Comparison of ENCODE assay signal across 8 mouse cellular contexts in the genomic region with DNA sequence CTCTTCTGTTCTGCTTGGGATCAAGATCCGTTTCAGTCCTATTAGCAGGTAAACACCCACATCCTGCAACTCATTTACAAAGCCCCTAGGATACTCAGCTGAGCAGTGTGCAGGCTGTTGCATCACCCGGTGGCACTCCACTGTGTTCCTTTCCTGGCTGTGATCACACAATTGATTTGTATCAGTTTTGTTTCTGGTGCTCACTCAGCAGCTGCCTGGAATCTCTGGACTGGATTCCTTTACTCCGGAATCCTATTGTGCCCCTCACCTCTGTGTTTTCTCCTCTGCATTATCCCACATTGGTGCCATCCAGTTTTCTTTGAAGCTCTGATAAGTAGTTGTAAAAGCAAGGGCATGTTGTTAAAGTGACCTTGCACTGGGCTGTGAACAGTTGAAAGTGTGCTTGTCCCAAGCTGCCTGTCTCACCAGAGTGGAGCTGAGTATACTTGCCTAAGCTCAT.
DNase-seq lines count a peak whose midpoint lies in the region; ATAC-seq lines count a peak whose summit lies in the region.

No protein-coding gene starts in this region.

- no peak overlapping the region for H3K27ac ChIP-seq in forebrain, embryonic 13.5 days
- H3K27ac ChIP-seq in liver, embryonic 11.5 days (ENCODE audit: low read depth, low read length) = peak overlapping the region; percentile 48; the same call in 1 of the 2 replicates

- peak overlapping the region; percentile 41 for H3K4me2 ChIP-seq in forebrain, embryonic 13.5 days
- peak overlapping the region; percentile 27 for H3K4me2 ChIP-seq in liver, embryonic 11.5 days

- 2% methylated on average over 3 of the region's 3 CpGs for WGBS in forebrain, embryonic 13.5 days
- WGBS in liver, embryonic 11.5 days = 4% methylated on average over 3 of the region's 3 CpGs

- ATAC-seq in forebrain, embryonic 13.5 days = peak; percentile 42; the same call in 1 of the 2 replicates
- ATAC-seq in liver, embryonic 11.5 days (replicated peaks; ENCODE audit: low FRiP score) = peak; percentile 80

- peak; percentile 47 for DNase-seq in ovary, adult 18-20 months (ENCODE audit: low spot score)
- no peak for DNase-seq in ovary, postnatal 10 days (ENCODE audit: low spot score)
- DNase-seq in liver, embryonic 11.5 days (ENCODE audit: low spot score) = no peak
- peak; percentile 32 for DNase-seq in retina, postnatal 1 day
- no peak for DNase-seq in layer of hippocampus, adult 9-10 months (ENCODE audit: low spot score)
- DNase-seq in left cerebral cortex, adult 11 months (ENCODE audit: low spot score) = no peak
- no peak for DNase-seq in urinary bladder, postnatal 25 days (ENCODE audit: low spot score)

- no peaks in the 10 kb centered on the region for H3K27me3 ChIP-seq in forebrain, embryonic 13.5 days
- H3K27me3 ChIP-seq in liver, embryonic 11.5 days (replicated peaks; ENCODE audit: control insufficient read depth, insufficient read depth, low read length) = no peaks in the 10 kb centered on the region

- no peak overlapping the region for H3K9ac ChIP-seq in forebrain, embryonic 13.5 days
- H3K9ac ChIP-seq in liver, embryonic 11.5 days (ENCODE audit: low read depth, low read length) = no peak overlapping the region

- H3K9me3 ChIP-seq in forebrain, embryonic 13.5 days (replicated peaks) = no peaks in the 10 kb centered on the region
- H3K9me3 ChIP-seq in liver, embryonic 11.5 days (ENCODE audit: control insufficient read depth, low read length) = no peaks in the 10 kb centered on the region

- peaks cover 40% of the 10 kb centered on the region for H3K4me1 ChIP-seq in forebrain, embryonic 13.5 days
- H3K4me1 ChIP-seq in liver, embryonic 11.5 days (replicated peaks; ENCODE audit: control insufficient read depth, insufficient read depth, low read length) = peaks cover 9% of the 10 kb centered on the region

- H3K4me3 ChIP-seq in forebrain, embryonic 13.5 days = no peak overlapping the region
- no peak overlapping the region for H3K4me3 ChIP-seq in liver, embryonic 11.5 days (ENCODE audit: low read depth, low read length)

- no peaks in the 10 kb centered on the region for H3K36me3 ChIP-seq in forebrain, embryonic 13.5 days (ENCODE audit: poor library complexity, severe bottlenecking)
- H3K36me3 ChIP-seq in liver, embryonic 11.5 days (ENCODE audit: control insufficient read depth, insufficient read depth, low read length) = no peaks in the 10 kb centered on the region

Comparison
In these comparisons a context has a peak if more than half of its experiments do, and no peak if none do; other contexts are left out.
1. DNase-seq: peak in ovary, adult 18-20 months (single experiment) and retina, postnatal 1 day (single experiment); none in ovary, postnatal 10 days (single experiment), liver, embryonic 11.5 days (single experiment), layer of hippocampus, adult 9-10 months (single experiment), left cerebral cortex, adult 11 months (single experiment) and urinary bladder, postnatal 25 days (single experiment).